Mouse (Mus musculus): Measurements from ENCODE around the gene Krtap10-10. TPM values are rescaled to one million over a fixed set of nuclear protein-coding genes. Genes with fewer than 3 reads are reported as not detected.
A peak's percentile ranks its signal among the peaks of the same experiment; 100 is the strongest.

Gene Krtap10-10
- polyA plus RNA-seq, 1 experiment from 2014 or later, result not detected

- no peaks in the 10 kb centered on the region for H3K36me3 ChIP-seq (ENCODE audit: control insufficient read depth, insufficient read depth, low read length)
- H3K9ac ChIP-seq (ENCODE audit: low read length), result no peak within 1 kb of the TSS
- no peak within 1 kb of the TSS for H3K4me3 ChIP-seq (replicated peaks; ENCODE audit: low read length)
- no peak within 1 kb of the TSS for H3K27ac ChIP-seq (ENCODE audit: low read length)
- H3K9me3 ChIP-seq (replicated peaks; ENCODE audit: control insufficient read depth, low read length), result no peaks in the 10 kb centered on the region
- ATAC-seq (ENCODE audit: insufficient read depth, low FRiP score), result no peak
- H3K4me1 ChIP-seq (ENCODE audit: control insufficient read depth, insufficient read depth, low read length), result no peaks in the 10 kb centered on the region
- 72% methylated on average over 9 of the region's 9 CpGs for WGBS
- H3K27me3 ChIP-seq (ENCODE audit: control insufficient read depth, insufficient read depth, low read length), result no peaks in the 10 kb centered on the region
- no peak within 1 kb of the TSS for H3K4me2 ChIP-seq (ENCODE audit: low read depth, low read length)
Measured at GRCm38 (mm10) chr10:77852559-77852958, 16.8 kb downstream of the Krtap10-10 start, which contains the start of gene Gm10318. TSS of gene Gm10318 (plus strand) at chr10:77852859.

GRCm38 (mm10) chr10:77861675-77862074, 25.9 kb downstream of the Krtap10-10 start, which contains the start of gene Gm3285:
TSS of gene Gm3285 (plus strand) at chr10:77861975.
- Histone ChIP-seq H3K4me3 (replicated peaks; ENCODE audit: low read length) (no peak within 1 kb of the TSS), H3K4me2 (ENCODE audit: low read depth, low read length) (no peak within 1 kb of the TSS), H3K27ac (ENCODE audit: low read length) (no peak within 1 kb of the TSS), H3K9me3 (replicated peaks; ENCODE audit: control insufficient read depth, low read length) (no peaks in the 10 kb centered on the region), H3K27me3 (ENCODE audit: control insufficient read depth, insufficient read depth, low read length) (no peaks in the 10 kb centered on the region), H3K9ac (ENCODE audit: low read length) (no peak within 1 kb of the TSS), H3K36me3 (ENCODE audit: control insufficient read depth, insufficient read depth, low read length) (no peaks in the 10 kb centered on the region), H3K4me1 (ENCODE audit: control insufficient read depth, insufficient read depth, low read length) (no peaks in the 10 kb centered on the region)
- ATAC-seq (ENCODE audit: insufficient read depth, low FRiP score), result no peak
- 49% methylated on average over 7 of the region's 7 CpGs for WGBS

DNA sequence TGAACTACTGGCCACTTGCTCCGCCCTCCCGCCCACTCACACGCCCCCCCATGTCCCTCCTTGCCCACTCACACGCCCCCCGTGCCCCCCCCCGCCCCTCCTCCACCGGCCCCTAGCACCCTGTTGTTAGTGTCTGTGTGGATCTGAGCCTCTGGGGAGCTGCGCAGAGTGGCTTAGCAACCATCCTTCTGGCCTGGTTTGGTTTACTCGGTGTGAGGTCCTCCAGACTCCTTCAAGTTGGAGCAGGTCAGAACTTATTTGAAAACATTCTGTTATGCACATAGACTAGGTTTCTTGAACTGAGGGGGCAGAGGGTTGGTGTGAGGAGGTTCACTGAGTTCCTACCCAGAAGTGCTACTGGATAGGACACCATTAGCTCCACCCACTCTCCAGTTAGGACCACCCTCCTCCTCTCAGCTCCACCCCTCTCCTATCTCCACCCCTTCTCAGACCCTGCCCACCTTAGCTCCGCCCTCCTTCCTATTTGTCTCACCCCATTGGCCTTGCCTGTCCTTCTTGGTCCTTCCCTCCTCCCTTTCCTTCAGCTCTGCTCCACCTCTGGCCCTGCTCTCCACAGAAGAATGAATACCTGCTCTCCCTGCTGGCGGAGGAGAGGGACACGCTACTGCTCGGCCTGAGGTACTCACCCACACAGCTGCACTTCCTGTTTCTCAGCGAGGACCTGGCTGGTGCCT, 28.5 kb downstream of the Krtap10-10 start:
- H3K4me2 ChIP-seq (ENCODE audit: low read depth, low read length), result peak overlapping the region; percentile 51
- ATAC-seq (ENCODE audit: insufficient read depth, low FRiP score), result peak; percentile 93
- H3K4me1 ChIP-seq (ENCODE audit: control insufficient read depth, insufficient read depth, low read length), result no peaks in the 10 kb centered on the region
- peak overlapping the region; percentile 25; the same call in 1 of the 2 replicates for H3K27ac ChIP-seq (ENCODE audit: low read length)
- H3K36me3 ChIP-seq (ENCODE audit: control insufficient read depth, insufficient read depth, low read length), result no peaks in the 10 kb centered on the region
- WGBS, result 37% methylated on average over 14 of the region's 14 CpGs
- H3K9me3 ChIP-seq (replicated peaks; ENCODE audit: control insufficient read depth, low read length), result no peaks in the 10 kb centered on the region
- no peaks in the 10 kb centered on the region for H3K27me3 ChIP-seq (ENCODE audit: control insufficient read depth, insufficient read depth, low read length)
- H3K4me3 ChIP-seq (replicated peaks; ENCODE audit: low read length), result peak overlapping the region; percentile 35
- H3K9ac ChIP-seq (ENCODE audit: low read length), result peak overlapping the region; percentile 60

DNA sequence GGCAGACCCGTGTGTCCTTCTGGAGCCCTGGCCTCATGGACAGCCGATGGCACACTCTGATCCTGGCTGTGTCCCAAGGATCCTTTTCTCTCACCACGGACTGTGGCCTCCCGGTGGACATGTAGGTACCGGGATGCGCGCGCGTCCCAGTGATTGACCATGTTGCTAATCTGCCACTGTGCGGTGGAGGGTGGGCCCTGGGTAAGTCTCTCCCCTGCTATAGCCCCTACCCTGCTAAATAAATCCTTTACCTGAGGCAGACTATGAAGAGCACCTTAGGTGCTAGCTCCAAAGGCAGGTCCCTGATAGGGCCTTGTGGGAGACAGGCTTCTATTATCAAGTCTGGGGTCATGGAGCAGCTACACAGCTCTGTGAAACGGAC, 29.0 kb downstream of the Krtap10-10 start:
- Histone ChIP-seq H3K4me2 (ENCODE audit: low read depth, low read length) (peak overlapping the region; percentile 51), H3K36me3 (ENCODE audit: control insufficient read depth, insufficient read depth, low read length) (no peaks in the 10 kb centered on the region), H3K9me3 (replicated peaks; ENCODE audit: control insufficient read depth, low read length) (no peaks in the 10 kb centered on the region), H3K4me3 (replicated peaks; ENCODE audit: low read length) (peak overlapping the region; percentile 35), H3K9ac (ENCODE audit: low read length) (peak overlapping the region; percentile 60), H3K27ac (ENCODE audit: low read length) (no peak overlapping the region), H3K27me3 (ENCODE audit: control insufficient read depth, insufficient read depth, low read length) (no peaks in the 10 kb centered on the region), H3K4me1 (ENCODE audit: control insufficient read depth, insufficient read depth, low read length) (no peaks in the 10 kb centered on the region)
- WGBS, result 25% methylated on average over 11 of the region's 11 CpGs
- ATAC-seq (ENCODE audit: insufficient read depth, low FRiP score), result peak; percentile 7; the same call in 1 of the 2 replicates

DNA sequence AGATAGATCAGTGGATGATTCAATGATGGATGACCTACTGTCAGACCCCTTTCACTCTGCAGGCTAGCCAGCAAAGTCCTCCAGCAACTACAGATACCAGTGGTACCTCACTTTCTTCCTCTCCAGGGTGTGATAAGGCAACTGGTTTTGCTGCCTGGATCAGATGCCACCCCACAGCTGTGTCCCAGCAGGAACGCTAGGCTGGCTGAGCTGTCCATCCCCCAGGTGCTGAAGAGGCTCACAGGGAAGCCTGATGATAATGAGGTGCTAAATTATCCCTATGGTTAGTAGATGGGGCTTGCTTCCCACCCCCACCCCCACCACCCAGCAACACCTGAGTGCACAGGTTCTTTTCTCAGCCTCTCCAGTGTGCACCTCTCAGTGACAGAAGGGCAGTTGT, 31.8 kb downstream of the Krtap10-10 start:
- no peak overlapping the region for H3K4me3 ChIP-seq (replicated peaks; ENCODE audit: low read length)
- no peak overlapping the region for H3K27ac ChIP-seq (ENCODE audit: low read length)
- H3K4me2 ChIP-seq (ENCODE audit: low read depth, low read length), result no peak overlapping the region
- no peak for ATAC-seq (ENCODE audit: insufficient read depth, low FRiP score)
- H3K9me3 ChIP-seq (replicated peaks; ENCODE audit: control insufficient read depth, low read length), result no peaks in the 10 kb centered on the region
- H3K9ac ChIP-seq (ENCODE audit: low read length), result no peak overlapping the region
- WGBS, result 0% methylated on average over 1 of the region's 1 CpGs
- H3K36me3 ChIP-seq (ENCODE audit: control insufficient read depth, insufficient read depth, low read length), result no peaks in the 10 kb centered on the region
- H3K27me3 ChIP-seq (ENCODE audit: control insufficient read depth, insufficient read depth, low read length), result no peaks in the 10 kb centered on the region
- no peaks in the 10 kb centered on the region for H3K4me1 ChIP-seq (ENCODE audit: control insufficient read depth, insufficient read depth, low read length)

DNA sequence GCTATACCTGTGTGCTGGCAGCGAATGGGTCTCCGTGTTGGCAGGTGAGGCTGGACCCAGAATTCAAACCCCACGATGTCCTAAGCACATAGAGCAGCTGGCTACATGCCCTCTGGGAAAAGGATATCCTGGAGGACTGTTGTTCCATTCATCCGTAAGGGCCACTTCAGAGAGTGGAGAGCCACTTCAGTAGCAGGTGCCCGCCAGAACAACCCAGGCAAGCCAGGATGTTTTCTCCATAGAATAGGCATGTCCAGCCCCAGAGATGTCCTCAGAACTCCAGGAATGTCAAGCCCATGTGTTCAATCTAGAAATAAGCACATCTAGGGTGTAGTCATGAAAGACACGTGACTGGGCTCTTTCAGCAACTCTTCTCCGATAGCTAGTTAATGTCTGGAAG, 33.9 kb downstream of the Krtap10-10 start:
- no peaks in the 10 kb centered on the region for H3K4me1 ChIP-seq (ENCODE audit: control insufficient read depth, insufficient read depth, low read length)
- no peak overlapping the region for H3K4me3 ChIP-seq (replicated peaks; ENCODE audit: low read length)
- no peak overlapping the region for H3K9ac ChIP-seq (ENCODE audit: low read length)
- ATAC-seq (ENCODE audit: insufficient read depth, low FRiP score), result no peak
- no peak overlapping the region for H3K4me2 ChIP-seq (ENCODE audit: low read depth, low read length)
- 89% methylated on average over 7 of the region's 7 CpGs for WGBS
- H3K9me3 ChIP-seq (replicated peaks; ENCODE audit: control insufficient read depth, low read length), result no peaks in the 10 kb centered on the region
- no peaks in the 10 kb centered on the region for H3K27me3 ChIP-seq (ENCODE audit: control insufficient read depth, insufficient read depth, low read length)
- no peaks in the 10 kb centered on the region for H3K36me3 ChIP-seq (ENCODE audit: control insufficient read depth, insufficient read depth, low read length)
- no peak overlapping the region for H3K27ac ChIP-seq (ENCODE audit: low read length)

- 66% methylated on average over 6 of the region's 6 CpGs for WGBS
- Histone ChIP-seq H3K27me3 (ENCODE audit: control insufficient read depth, insufficient read depth, low read length) (no peaks in the 10 kb centered on the region), H3K4me3 (replicated peaks; ENCODE audit: low read length) (no peak overlapping the region), H3K4me1 (ENCODE audit: control insufficient read depth, insufficient read depth, low read length) (no peaks in the 10 kb centered on the region), H3K9me3 (replicated peaks; ENCODE audit: control insufficient read depth, low read length) (no peaks in the 10 kb centered on the region), H3K36me3 (ENCODE audit: control insufficient read depth, insufficient read depth, low read length) (no peaks in the 10 kb centered on the region), H3K27ac (ENCODE audit: low read length) (no peak overlapping the region), H3K4me2 (ENCODE audit: low read depth, low read length) (no peak overlapping the region), H3K9ac (ENCODE audit: low read length) (no peak overlapping the region)
- ATAC-seq (ENCODE audit: insufficient read depth, low FRiP score), result no peak
Measured at GRCm38 (mm10) chr10:77878985-77879384, 43.2 kb downstream of the Krtap10-10 start.

DNA sequence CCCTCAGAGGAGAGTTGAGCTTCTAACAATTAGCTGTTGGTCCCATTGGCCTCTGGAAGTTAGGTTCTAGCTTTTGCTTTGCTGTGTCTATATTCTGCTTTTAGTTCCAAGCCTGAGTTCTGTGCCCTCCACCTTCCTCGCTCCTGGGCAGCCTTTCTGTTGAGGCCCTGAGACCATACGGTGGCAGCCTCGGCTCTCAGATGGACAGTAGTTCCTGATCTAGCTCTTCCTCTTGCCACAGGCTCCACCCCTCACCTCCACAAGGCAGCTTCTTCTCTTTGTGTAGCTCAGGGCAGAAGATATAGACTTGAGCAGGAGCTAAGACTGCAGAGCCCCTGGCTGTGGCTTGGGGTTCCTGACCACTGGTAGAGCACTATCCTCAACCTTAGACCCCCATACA, 44.6 kb downstream of the Krtap10-10 start:
- H3K4me3 ChIP-seq (replicated peaks; ENCODE audit: low read length), result no peak overlapping the region
- no peak for ATAC-seq (ENCODE audit: insufficient read depth, low FRiP score)
- WGBS, result 74% methylated on average over 3 of the region's 3 CpGs

GRCm38 (mm10) chr10:77882553-77882952, 46.8 kb downstream of the Krtap10-10 start:
- no peak overlapping the region for H3K27ac ChIP-seq (ENCODE audit: low read length)
- H3K9ac ChIP-seq (ENCODE audit: low read length), result no peak overlapping the region
- no peak for ATAC-seq (ENCODE audit: insufficient read depth, low FRiP score)
- 83% methylated on average over 5 of the region's 5 CpGs for WGBS
- H3K9me3 ChIP-seq (replicated peaks; ENCODE audit: control insufficient read depth, low read length), result no peaks in the 10 kb centered on the region
- H3K27me3 ChIP-seq (ENCODE audit: control insufficient read depth, insufficient read depth, low read length), result no peaks in the 10 kb centered on the region
- no peak overlapping the region for H3K4me2 ChIP-seq (ENCODE audit: low read depth, low read length)
- no peak overlapping the region for H3K4me3 ChIP-seq (replicated peaks; ENCODE audit: low read length)
- H3K4me1 ChIP-seq (ENCODE audit: control insufficient read depth, insufficient read depth, low read length), result no peaks in the 10 kb centered on the region
- no peaks in the 10 kb centered on the region for H3K36me3 ChIP-seq (ENCODE audit: control insufficient read depth, insufficient read depth, low read length)

More for the DNA sequence above, 44.6 kb downstream of the Krtap10-10 start:
- H3K9me3 ChIP-seq (replicated peaks; ENCODE audit: control insufficient read depth, low read length), result no peaks in the 10 kb centered on the region
- H3K4me1 ChIP-seq (ENCODE audit: control insufficient read depth, insufficient read depth, low read length), result no peaks in the 10 kb centered on the region
- H3K4me2 ChIP-seq (ENCODE audit: low read depth, low read length), result no peak overlapping the region
- H3K27ac ChIP-seq (ENCODE audit: low read length), result no peak overlapping the region
- no peaks in the 10 kb centered on the region for H3K36me3 ChIP-seq (ENCODE audit: control insufficient read depth, insufficient read depth, low read length)
- H3K9ac ChIP-seq (ENCODE audit: low read length), result no peak overlapping the region
- H3K27me3 ChIP-seq (ENCODE audit: control insufficient read depth, insufficient read depth, low read length), result no peaks in the 10 kb centered on the region
